Mouse (Mus musculus): Measurements from ENCODE around the gene Gm45837. TPM values are rescaled to one million over a fixed set of nuclear protein-coding genes. Genes with fewer than 3 reads are reported as not detected.

Gene Gm45837
- total RNA-seq, 1 experiment, result not detected

DNA sequence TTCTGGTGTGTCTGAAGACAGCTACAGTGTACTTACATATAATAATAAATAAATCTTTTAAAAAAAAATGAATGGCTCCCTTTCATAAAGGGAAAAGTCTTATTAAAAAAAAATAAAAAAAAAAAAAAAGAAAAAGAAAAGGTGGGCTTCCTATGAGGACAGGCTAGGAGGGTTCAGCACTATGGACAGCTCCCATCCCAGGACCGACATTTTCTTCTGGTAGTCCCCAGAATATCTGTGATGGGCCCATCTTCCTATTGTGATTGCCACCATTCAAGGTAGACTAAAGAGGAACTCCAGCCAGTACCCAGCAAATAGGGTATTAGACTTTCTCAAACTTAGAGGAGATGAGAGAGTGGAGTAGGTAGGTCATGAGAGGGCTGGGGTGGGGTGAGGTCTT, 27.2 kb downstream of the Gm45837 start:
- Histone ChIP-seq H3K4me1 (ENCODE audit: control insufficient read depth in 2 of 2, insufficient read depth in 2 of 2, low read length in 2 of 2, poor library complexity in 1 of 2) (no peaks in the 10 kb centered on the region; a peak in 1 of 4 replicates), H3K9me3 (ENCODE audit: control insufficient read depth, insufficient read depth, low read depth, low read length) (no peaks in the 10 kb centered on the region), H3K36me3 (ENCODE audit: control insufficient read depth, insufficient read depth, low read length, poor library complexity, severe bottlenecking) (no peaks in the 10 kb centered on the region), H3K27ac (ENCODE audit: insufficient read depth, low read depth, low read length, poor library complexity, severe bottlenecking) (no peak overlapping the region), H3K9ac (ENCODE audit: insufficient read depth, low read depth, low read length, poor library complexity, severe bottlenecking) (no peak overlapping the region), H3K4me3 (ENCODE audit: insufficient read depth in 1 of 2, low read depth in 1 of 2, low read length in 2 of 2, poor library complexity in 1 of 2, severe bottlenecking in 1 of 2) (no peak overlapping the region)
- in situ Hi-C loops (cut with MboI; ENCODE audit: low sequenced_read_pairs in 2 of 2, unreplicated experiment in 2 of 2), result no loop called here
- DNase-seq (ENCODE audit: low read depth, low spot score), result peak; percentile 36
- TF ChIP-seq HCFC1 (IDR thresholded peaks at IDR 0.05; ENCODE audit: borderline replicate concordance, insufficient read depth, low read length) (no peak), ZNF384 (IDR thresholded peaks at IDR 0.05; ENCODE audit: low read depth, low read length) (peak; percentile 92), ZC3H11A (IDR thresholded peaks at IDR 0.05; ENCODE audit: borderline replicate concordance, low read depth, low read length) (no peak), CHD2 (IDR thresholded peaks at IDR 0.05; ENCODE audit: low read depth, low read length) (no peak), MAFK (IDR thresholded peaks at IDR 0.05; ENCODE audit: insufficient read depth, low read depth, low read length) (no peak)

GRCm38 (mm10) chr7:101443093-101443492, 32.4 kb downstream of the Gm45837 start:
- no peaks in the 10 kb centered on the region for H3K4me1 ChIP-seq (ENCODE audit: control insufficient read depth in 2 of 2, insufficient read depth in 2 of 2, low read length in 2 of 2, poor library complexity in 1 of 2)
- H3K36me3 ChIP-seq (ENCODE audit: control insufficient read depth, insufficient read depth, low read length, poor library complexity, severe bottlenecking), result no peaks in the 10 kb centered on the region
- TF ChIP-seq ZNF384 (IDR thresholded peaks at IDR 0.05; ENCODE audit: low read depth, low read length), result no peak
- TF ChIP-seq MAFK (IDR thresholded peaks at IDR 0.05; ENCODE audit: insufficient read depth, low read depth, low read length), result no peak
- TF ChIP-seq CHD2 (IDR thresholded peaks at IDR 0.05; ENCODE audit: low read depth, low read length), result no peak
- TF ChIP-seq ZC3H11A (IDR thresholded peaks at IDR 0.05; ENCODE audit: borderline replicate concordance, low read depth, low read length), result no peak
- no peak for TF ChIP-seq HCFC1 (IDR thresholded peaks at IDR 0.05; ENCODE audit: borderline replicate concordance, insufficient read depth, low read length)
- H3K27ac ChIP-seq (ENCODE audit: insufficient read depth, low read depth, low read length, poor library complexity, severe bottlenecking), result no peak overlapping the region
- H3K4me3 ChIP-seq (ENCODE audit: insufficient read depth in 1 of 2, low read depth in 1 of 2, low read length in 2 of 2, poor library complexity in 1 of 2, severe bottlenecking in 1 of 2), result no peak overlapping the region
- DNase-seq (ENCODE audit: low read depth, low spot score), result no peak
- no peaks in the 10 kb centered on the region for H3K9me3 ChIP-seq (ENCODE audit: control insufficient read depth, insufficient read depth, low read depth, low read length)
- in situ Hi-C loops (cut with MboI; ENCODE audit: low sequenced_read_pairs in 2 of 2, unreplicated experiment in 2 of 2), result no loop called here
- no peak overlapping the region for H3K9ac ChIP-seq (ENCODE audit: insufficient read depth, low read depth, low read length, poor library complexity, severe bottlenecking)

DNA sequence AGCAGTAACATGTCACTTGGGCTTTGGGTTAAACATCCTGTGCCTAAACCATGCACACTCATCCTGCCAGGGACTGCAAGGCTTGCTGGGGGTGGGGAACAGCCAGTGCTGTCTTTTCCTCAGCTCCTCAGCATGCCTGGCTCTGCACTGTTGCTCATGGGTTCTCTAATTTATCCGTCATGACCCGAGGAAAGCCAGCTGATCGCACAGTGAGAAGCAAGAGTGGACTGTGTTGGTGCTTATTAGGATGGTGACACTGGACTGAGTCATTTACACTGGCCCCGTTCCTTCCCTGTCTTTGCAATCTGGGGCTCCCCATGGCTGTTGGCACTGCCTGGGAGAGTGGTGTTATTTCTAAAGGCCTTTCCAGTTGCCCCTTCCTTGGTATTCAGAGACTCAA, 33.5 kb downstream of the Gm45837 start:
- no peak overlapping the region for H3K4me3 ChIP-seq (ENCODE audit: insufficient read depth in 1 of 2, low read depth in 1 of 2, low read length in 2 of 2, poor library complexity in 1 of 2, severe bottlenecking in 1 of 2)
- H3K36me3 ChIP-seq (ENCODE audit: control insufficient read depth, insufficient read depth, low read length, poor library complexity, severe bottlenecking), result no peaks in the 10 kb centered on the region
- H3K4me1 ChIP-seq (ENCODE audit: control insufficient read depth in 2 of 2, insufficient read depth in 2 of 2, low read length in 2 of 2, poor library complexity in 1 of 2), result no peaks in the 10 kb centered on the region
- no peak overlapping the region for H3K9ac ChIP-seq (ENCODE audit: insufficient read depth, low read depth, low read length, poor library complexity, severe bottlenecking)
- in situ Hi-C loops (cut with MboI; ENCODE audit: low sequenced_read_pairs in 2 of 2, unreplicated experiment in 2 of 2), result no loop called here
- DNase-seq (ENCODE audit: low read depth, low spot score), result no peak
- no peak for TF ChIP-seq CHD2 (IDR thresholded peaks at IDR 0.05; ENCODE audit: low read depth, low read length)
- TF ChIP-seq HCFC1 (IDR thresholded peaks at IDR 0.05; ENCODE audit: borderline replicate concordance, insufficient read depth, low read length), result no peak
- no peak for TF ChIP-seq MAFK (IDR thresholded peaks at IDR 0.05; ENCODE audit: insufficient read depth, low read depth, low read length)
- TF ChIP-seq ZC3H11A (IDR thresholded peaks at IDR 0.05; ENCODE audit: borderline replicate concordance, low read depth, low read length), result no peak
- no peak for TF ChIP-seq ZNF384 (IDR thresholded peaks at IDR 0.05; ENCODE audit: low read depth, low read length)
- H3K9me3 ChIP-seq (ENCODE audit: control insufficient read depth, insufficient read depth, low read depth, low read length), result no peaks in the 10 kb centered on the region
- no peak overlapping the region for H3K27ac ChIP-seq (ENCODE audit: insufficient read depth, low read depth, low read length, poor library complexity, severe bottlenecking)

DNA sequence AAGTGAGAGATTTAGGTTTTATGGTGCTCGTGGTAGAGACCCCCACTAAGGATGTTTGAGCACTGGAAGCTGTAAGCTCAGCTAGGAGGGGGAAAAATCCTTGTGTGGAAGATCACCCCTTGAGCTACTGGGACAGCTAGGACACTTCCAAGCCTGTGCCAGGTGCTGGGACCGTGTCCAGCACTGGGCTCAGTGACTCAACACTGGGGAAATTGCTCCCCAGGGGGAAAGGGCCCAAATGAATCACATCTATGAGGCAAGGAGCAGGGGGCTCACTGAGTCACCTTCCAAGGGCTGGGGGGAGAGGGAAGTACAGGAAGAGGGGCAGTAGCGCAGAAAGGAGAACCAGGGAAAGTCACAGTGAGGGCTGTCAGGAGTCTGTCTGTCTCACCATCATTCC, 39.2 kb downstream of the Gm45837 start:
- no peaks in the 10 kb centered on the region for H3K9me3 ChIP-seq (ENCODE audit: control insufficient read depth, insufficient read depth, low read depth, low read length)
- no peak overlapping the region for H3K4me3 ChIP-seq (ENCODE audit: insufficient read depth in 1 of 2, low read depth in 1 of 2, low read length in 2 of 2, poor library complexity in 1 of 2, severe bottlenecking in 1 of 2)
- H3K27ac ChIP-seq (ENCODE audit: insufficient read depth, low read depth, low read length, poor library complexity, severe bottlenecking), result no peak overlapping the region
- DNase-seq (ENCODE audit: low read depth, low spot score), result no peak
- in situ Hi-C loops (cut with MboI; ENCODE audit: low sequenced_read_pairs in 2 of 2, unreplicated experiment in 2 of 2), result loop anchor here in 1 of 2 experiments (5.0 kb wide), 1 partner anchor 52 kb away; no protein-coding TSS in a partner anchor
- H3K9ac ChIP-seq (ENCODE audit: insufficient read depth, low read depth, low read length, poor library complexity, severe bottlenecking), result no peak overlapping the region
- H3K36me3 ChIP-seq (ENCODE audit: control insufficient read depth, insufficient read depth, low read length, poor library complexity, severe bottlenecking), result no peaks in the 10 kb centered on the region
- no peaks in the 10 kb centered on the region for H3K4me1 ChIP-seq (ENCODE audit: control insufficient read depth in 2 of 2, insufficient read depth in 2 of 2, low read length in 2 of 2, poor library complexity in 1 of 2)
- TF ChIP-seq ZNF384 (IDR thresholded peaks at IDR 0.05; ENCODE audit: low read depth, low read length), result no peak
- TF ChIP-seq HCFC1 (IDR thresholded peaks at IDR 0.05; ENCODE audit: borderline replicate concordance, insufficient read depth, low read length), result no peak
- no peak for TF ChIP-seq MAFK (IDR thresholded peaks at IDR 0.05; ENCODE audit: insufficient read depth, low read depth, low read length)
- no peak for TF ChIP-seq CHD2 (IDR thresholded peaks at IDR 0.05; ENCODE audit: low read depth, low read length)

Data from ES-E14 (cell line).